Mouse (Mus musculus): ENCODE measurements around the gene Tfeb.

- TF ChIP-seq CTCF (IDR thresholded peaks at IDR 0.05; ENCODE audit: borderline replicate concordance, extremely low read depth, insufficient read depth, insufficient read length) (no peak), POLR2A (IDR thresholded peaks at IDR 0.05; ENCODE audit: borderline replicate concordance, extremely low read depth, insufficient read depth, insufficient read length, poor library complexity, severe bottlenecking) (no peak)
Observed at GRCm38 (mm10) chr17:47721183-47721582, 15.6 kb upstream of the Tfeb start.
